Mouse (Mus musculus): ENCODE measurements around the gene Cwc27.

DNA sequence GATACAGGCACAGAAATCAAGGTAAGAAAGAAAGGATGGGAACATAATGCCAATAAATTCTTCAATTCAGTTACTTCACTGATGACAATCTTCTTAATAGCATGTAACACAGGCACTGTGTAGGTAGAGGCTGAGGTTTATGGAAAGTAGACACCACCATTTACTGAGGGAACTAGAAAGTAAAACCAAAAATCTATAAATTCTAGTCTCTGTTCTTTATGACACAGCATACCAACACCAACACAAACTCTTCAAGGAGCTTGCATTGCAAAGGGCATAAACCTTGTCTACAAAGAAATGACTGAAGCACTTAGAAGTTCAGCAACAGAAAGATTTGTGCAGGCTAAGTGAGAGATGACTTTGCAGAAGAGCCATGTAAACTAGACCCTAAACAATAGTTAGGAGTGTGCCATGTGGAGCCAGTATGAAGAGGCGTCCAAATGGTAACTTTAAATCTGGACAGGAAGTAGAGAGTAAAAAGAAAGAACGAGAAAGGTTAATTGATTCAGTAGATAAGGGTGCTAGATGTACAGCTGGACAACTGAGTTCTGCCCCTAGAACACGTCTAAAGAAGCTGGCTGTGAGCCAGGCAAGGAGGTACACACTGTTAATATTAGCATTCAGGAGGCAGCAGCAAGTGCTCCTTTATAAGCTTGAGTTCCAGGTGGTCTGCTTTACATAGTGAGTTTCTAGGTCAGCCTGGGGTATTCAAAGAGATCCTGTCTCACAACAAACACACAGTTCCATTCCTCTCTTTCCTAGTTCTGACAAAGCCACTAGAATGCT is 87.5 kb downstream of the Cwc27 start:
- TF ChIP-seq TCF12 (IDR thresholded peaks at IDR 0.05; ENCODE audit: insufficient read depth, poor library complexity, severe bottlenecking) (no peak), POLR2AphosphoS2 (IDR thresholded peaks at IDR 0.05; ENCODE audit: insufficient read length, low read depth) (no peak), E2F4 (IDR thresholded peaks at IDR 0.05; ENCODE audit: insufficient read depth) (no peak), CEBPB (IDR thresholded peaks at IDR 0.05; ENCODE audit: insufficient read depth, poor library complexity, severe bottlenecking) (no peak), POLR2A (IDR thresholded peaks at IDR 0.05; ENCODE audit: insufficient read length, low read depth) (no peak), REST (IDR thresholded peaks at IDR 0.05; ENCODE audit: insufficient read depth, insufficient read length) (no peak), MYOD1 (IDR thresholded peaks at IDR 0.05; ENCODE audit: control insufficient read depth in 1 of 3, insufficient read length in 2 of 3, low read depth in 2 of 3) (no peak), USF1 (IDR thresholded peaks at IDR 0.05; ENCODE audit: low read depth) (no peak), MYOG (IDR thresholded peaks at IDR 0.05; ENCODE audit: control insufficient read depth in 1 of 3, insufficient read depth in 1 of 3, insufficient read length in 2 of 3, low read depth in 2 of 3) (no peak)
